Mouse (Mus musculus): Measurements from ENCODE around the gene Gm30302. TPM values are rescaled to one million over a fixed set of nuclear protein-coding genes. Genes with fewer than 3 reads are reported as not detected.

Gene Gm30302
- not detected in 2 replicates for polyA plus RNA-seq (2016; fragmentation: Nextera tagmentation; extraction: Ambion mirVana)

DNA sequence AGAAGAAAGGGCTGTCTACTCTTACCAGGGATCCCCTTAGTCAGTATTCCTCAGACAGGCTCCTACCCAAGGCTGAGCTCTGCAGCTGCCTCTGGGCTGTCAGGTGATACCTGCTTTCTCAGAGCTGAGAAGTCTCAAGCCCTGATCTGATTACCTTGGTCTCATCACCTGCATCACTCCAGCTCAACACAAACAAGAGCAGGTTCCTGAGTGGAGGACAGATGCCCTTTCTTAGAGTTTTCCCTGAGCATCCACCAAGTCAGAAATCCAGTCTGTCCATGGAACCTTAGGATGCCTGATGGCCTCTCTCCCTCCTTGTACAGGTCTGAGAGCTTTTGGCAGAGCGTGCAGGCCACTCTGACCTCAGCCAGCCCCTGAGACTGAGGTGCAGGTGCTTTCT, at the start of gene Gm30302:
TSS of gene Gm30302 (minus strand) at position 101 of the 400 bp plus-strand sequence.
- WGBS: 82% methylated on average over 1 of the region's 1 CpGs
- Histone ChIP-seq H3K4me2 (replicated peaks) (no peak within 1 kb of the TSS), H3K36me3 (no peaks in the 10 kb centered on the region)

DNA sequence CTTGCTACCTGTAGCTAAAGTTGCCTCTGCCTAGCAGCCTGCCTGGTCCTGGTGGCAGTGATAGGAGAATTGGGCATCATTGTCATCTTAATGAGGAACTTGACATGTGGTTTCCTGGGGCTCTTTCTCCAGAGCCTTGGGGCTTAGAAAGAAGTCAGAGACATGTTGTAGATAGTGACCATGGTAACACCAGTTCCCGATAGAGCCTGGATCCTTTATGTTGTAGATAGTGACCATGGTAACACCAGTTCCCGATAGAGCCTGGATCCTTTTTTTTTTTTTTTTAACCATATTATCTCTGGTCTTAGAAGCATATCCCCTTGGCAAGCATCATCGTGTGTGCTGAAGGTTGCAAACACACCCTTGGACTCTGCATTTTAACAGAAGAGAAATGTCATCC, 48.0 kb upstream of the Gm30302 start:
- H3K4me2 ChIP-seq (replicated peaks): no peak overlapping the region
- H3K27me3 ChIP-seq: no peaks in the 10 kb centered on the region
- no peaks in the 10 kb centered on the region for H3K36me3 ChIP-seq
- no peak overlapping the region for H3K4me3 ChIP-seq
- H3K9ac ChIP-seq: no peak overlapping the region
- H3K27ac ChIP-seq: no peak overlapping the region
- WGBS: 76% methylated on average over 3 of the region's 3 CpGs
- ATAC-seq (ENCODE audit: insufficient number of reproducible peaks, insufficient read depth, low FRiP score, low TSS enrichment): no peak
- peaks cover 6% of the 10 kb centered on the region; the same call in 1 of the 2 replicates for H3K9me3 ChIP-seq
- no peaks in the 10 kb centered on the region for H3K4me1 ChIP-seq

More for the DNA sequence above, at the start of gene Gm30302:
- H3K4me3 ChIP-seq: no peak within 1 kb of the TSS
- H3K9me3 ChIP-seq: no peaks in the 10 kb centered on the region
- H3K27ac ChIP-seq: no peak within 1 kb of the TSS
- no peak for ATAC-seq (ENCODE audit: insufficient number of reproducible peaks, insufficient read depth, low FRiP score, low TSS enrichment)
- no peak within 1 kb of the TSS for H3K9ac ChIP-seq
- no peaks in the 10 kb centered on the region for H3K27me3 ChIP-seq
- no peaks in the 10 kb centered on the region for H3K4me1 ChIP-seq

DNA sequence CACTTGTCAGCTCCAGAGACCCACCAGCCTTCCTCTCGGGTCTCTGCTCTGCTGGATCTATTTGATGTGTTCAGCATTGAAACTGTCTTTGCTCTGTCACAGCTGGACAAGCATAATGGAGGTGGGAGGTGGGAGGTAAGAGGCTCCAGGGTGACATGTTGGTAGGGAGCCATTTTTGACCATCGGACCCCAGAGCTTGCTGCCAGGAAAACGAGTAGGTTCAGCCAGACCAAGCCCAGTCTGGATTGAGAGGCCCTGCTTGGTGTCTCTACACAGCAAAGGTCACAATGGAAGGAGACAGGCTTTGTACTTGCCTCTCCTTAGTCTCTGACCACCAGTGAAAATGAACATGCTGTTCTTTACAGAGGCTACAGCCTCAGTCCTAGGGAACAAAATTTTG, 47.3 kb upstream of the Gm30302 start:
- Histone ChIP-seq H3K4me1 (no peaks in the 10 kb centered on the region), H3K27me3 (no peaks in the 10 kb centered on the region), H3K4me3 (no peak overlapping the region), H3K36me3 (no peaks in the 10 kb centered on the region), H3K4me2 (replicated peaks) (no peak overlapping the region), H3K9ac (no peak overlapping the region), H3K27ac (no peak overlapping the region), H3K9me3 (peaks cover 8% of the 10 kb centered on the region; the same call in 1 of the 2 replicates)
- no peak for ATAC-seq (ENCODE audit: insufficient number of reproducible peaks, insufficient read depth, low FRiP score, low TSS enrichment)
- 74% methylated on average over 3 of the region's 3 CpGs for WGBS

DNA sequence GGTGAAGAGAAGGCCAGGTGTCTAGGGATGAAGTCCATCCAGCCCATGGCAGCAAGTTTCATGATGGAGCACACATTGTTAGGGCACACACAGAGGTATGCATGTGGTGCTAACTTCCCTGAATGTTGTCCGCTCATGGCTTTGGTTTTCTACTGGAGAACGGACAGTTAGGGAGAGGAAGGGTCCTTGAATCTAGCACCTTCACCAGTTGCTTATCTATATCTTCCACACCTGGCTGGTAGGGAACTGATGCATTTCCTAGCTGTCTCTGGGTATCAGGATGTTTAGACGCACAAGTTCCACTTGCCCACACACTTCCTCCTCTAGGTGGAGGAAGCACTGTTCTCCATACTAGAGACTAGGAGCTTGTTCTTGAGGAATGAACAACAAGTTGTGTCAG, 46.9 kb upstream of the Gm30302 start:
- Histone ChIP-seq H3K4me2 (replicated peaks) (no peak overlapping the region), H3K27ac (no peak overlapping the region), H3K36me3 (no peaks in the 10 kb centered on the region), H3K4me1 (no peaks in the 10 kb centered on the region), H3K9ac (no peak overlapping the region), H3K9me3 (peaks cover 9% of the 10 kb centered on the region; the same call in 1 of the 2 replicates), H3K4me3 (no peak overlapping the region), H3K27me3 (no peaks in the 10 kb centered on the region)
- ATAC-seq (ENCODE audit: insufficient number of reproducible peaks, insufficient read depth, low FRiP score, low TSS enrichment): no peak
- 90% methylated on average over 3 of the region's 3 CpGs for WGBS

DNA sequence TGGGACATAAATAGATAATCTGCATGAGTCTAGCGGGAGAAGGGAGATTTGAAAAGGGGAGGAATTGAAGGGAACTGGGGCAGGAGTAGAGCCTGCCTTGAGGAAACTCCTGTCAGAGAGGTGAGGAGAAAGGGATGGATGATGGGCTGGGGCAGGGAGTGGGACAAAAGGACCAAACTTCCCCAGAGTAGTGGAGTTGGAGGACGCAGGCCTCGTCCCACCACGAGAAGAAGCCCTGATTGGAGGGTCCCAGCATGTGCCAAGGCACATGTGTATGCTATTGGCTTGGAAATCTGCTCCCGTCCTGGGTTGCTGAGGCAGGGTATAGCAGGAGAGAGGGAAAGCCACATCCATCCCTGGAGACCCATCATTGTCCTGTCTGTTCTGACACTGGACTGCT, 45.3 kb upstream of the Gm30302 start:
- Histone ChIP-seq H3K4me1 (no peaks in the 10 kb centered on the region), H3K27ac (no peak overlapping the region), H3K4me3 (no peak overlapping the region), H3K9ac (no peak overlapping the region), H3K4me2 (replicated peaks) (no peak overlapping the region), H3K36me3 (no peaks in the 10 kb centered on the region), H3K27me3 (no peaks in the 10 kb centered on the region), H3K9me3 (peaks cover 9% of the 10 kb centered on the region; the same call in 1 of the 2 replicates)
- no peak for ATAC-seq (ENCODE audit: insufficient number of reproducible peaks, insufficient read depth, low FRiP score, low TSS enrichment)
- 81% methylated on average over 5 of the region's 5 CpGs for WGBS

DNA sequence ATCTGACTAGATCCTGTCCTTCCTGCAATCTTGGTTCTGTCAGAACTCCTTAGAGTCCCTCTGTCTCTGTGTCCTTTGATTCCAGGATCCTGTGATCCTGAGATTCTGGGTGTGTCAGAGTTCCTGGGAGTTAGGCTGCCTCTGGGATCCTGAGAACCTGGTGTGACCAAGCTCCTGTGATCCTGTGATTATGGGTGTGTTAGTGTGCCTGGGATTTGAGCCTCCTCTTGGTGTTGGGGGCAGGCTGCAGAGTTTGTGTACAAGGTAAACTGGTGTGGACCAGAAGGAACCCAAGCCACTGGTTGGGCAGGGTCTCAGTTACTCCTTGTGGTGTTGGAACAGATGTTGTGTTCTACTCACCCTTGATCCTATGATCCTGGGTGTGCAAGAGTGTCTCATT, 42.4 kb upstream of the Gm30302 start:
- Histone ChIP-seq H3K4me2 (replicated peaks) (no peak overlapping the region), H3K9me3 (peaks cover 9% of the 10 kb centered on the region; the same call in 1 of the 2 replicates), H3K36me3 (no peaks in the 10 kb centered on the region), H3K27ac (no peak overlapping the region), H3K27me3 (no peaks in the 10 kb centered on the region), H3K4me1 (no peaks in the 10 kb centered on the region), H3K9ac (no peak overlapping the region), H3K4me3 (no peak overlapping the region)
- no peak for ATAC-seq (ENCODE audit: insufficient number of reproducible peaks, insufficient read depth, low FRiP score, low TSS enrichment)

DNA sequence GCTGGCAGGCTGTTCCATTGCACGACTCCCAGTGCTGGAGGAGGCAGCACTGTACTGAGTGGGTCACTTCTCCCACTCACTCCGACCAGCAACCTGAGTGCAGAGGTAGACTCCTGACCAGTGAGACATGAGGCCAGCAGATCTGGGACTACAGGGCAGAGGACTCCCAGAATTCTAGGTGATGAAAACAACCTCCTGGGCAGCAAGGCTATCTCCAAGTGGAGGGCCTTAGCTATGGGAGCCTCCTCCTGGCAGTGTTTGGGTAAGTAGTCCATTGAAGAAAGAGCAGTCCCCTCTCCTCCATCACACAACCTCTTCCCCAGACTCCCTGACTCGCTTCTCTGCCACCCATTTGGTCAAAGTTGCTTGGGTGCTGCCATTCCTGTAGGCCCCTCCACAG, 31.6 kb upstream of the Gm30302 start:
- no peak overlapping the region for H3K9ac ChIP-seq
- H3K4me1 ChIP-seq: no peaks in the 10 kb centered on the region
- H3K4me2 ChIP-seq (replicated peaks): no peak overlapping the region
- H3K27me3 ChIP-seq: no peaks in the 10 kb centered on the region
- no peak for ATAC-seq (ENCODE audit: insufficient number of reproducible peaks, insufficient read depth, low FRiP score, low TSS enrichment)
- H3K9me3 ChIP-seq: no peaks in the 10 kb centered on the region
- H3K4me3 ChIP-seq: no peak overlapping the region
- no peaks in the 10 kb centered on the region for H3K36me3 ChIP-seq
- WGBS: 78% methylated on average over 3 of the region's 3 CpGs
- H3K27ac ChIP-seq: no peak overlapping the region

DNA sequence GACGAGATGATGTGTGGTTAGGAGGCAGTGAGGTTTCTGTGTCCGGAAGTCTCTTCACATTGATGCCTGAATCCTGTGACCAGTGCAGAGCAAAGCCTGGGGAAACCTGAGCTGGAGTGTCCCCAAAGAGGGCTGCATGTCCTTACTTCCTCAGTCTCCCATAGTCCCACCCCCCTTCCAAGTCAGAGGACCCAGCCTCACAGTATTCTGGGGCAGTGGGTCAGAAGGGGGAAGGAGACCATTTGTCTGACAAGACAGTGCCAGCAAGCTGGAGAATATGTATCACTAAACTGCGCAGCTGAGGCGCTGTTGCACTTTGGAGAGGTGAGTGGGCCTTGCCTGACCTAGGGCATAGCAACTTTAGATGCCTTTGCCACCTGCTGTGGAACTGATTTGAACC, 26.5 kb upstream of the Gm30302 start:
- H3K4me1 ChIP-seq: no peaks in the 10 kb centered on the region
- ATAC-seq (ENCODE audit: insufficient number of reproducible peaks, insufficient read depth, low FRiP score, low TSS enrichment): no peak
- H3K36me3 ChIP-seq: no peaks in the 10 kb centered on the region
- H3K9me3 ChIP-seq: no peaks in the 10 kb centered on the region
- no peak overlapping the region for H3K9ac ChIP-seq
- 88% methylated on average over 4 of the region's 4 CpGs for WGBS
- no peaks in the 10 kb centered on the region for H3K27me3 ChIP-seq
- H3K4me3 ChIP-seq: no peak overlapping the region
- no peak overlapping the region for H3K27ac ChIP-seq
- H3K4me2 ChIP-seq (replicated peaks): no peak overlapping the region

DNA sequence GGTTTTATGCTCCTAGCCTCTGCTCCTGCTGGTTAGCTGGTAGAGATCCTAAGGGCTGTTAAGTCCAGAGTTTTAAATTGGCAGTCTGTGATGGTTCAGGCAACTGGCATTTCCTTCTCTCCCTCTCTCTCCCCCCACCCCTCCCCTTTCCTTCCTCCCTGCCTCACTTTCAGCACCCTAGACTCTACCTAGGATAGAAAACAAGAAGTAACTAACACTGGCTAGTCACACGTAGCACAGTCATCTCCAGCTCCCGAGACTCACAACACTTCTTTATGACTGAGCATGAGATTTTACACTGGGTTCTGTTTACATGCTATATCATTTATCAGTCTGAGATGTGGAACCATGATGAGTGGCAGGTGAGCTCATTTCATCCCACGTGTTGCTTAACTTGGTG, 16.2 kb upstream of the Gm30302 start:
- ATAC-seq (ENCODE audit: insufficient number of reproducible peaks, insufficient read depth, low FRiP score, low TSS enrichment): no peak
- H3K36me3 ChIP-seq: no peaks in the 10 kb centered on the region
- no peak overlapping the region for H3K9ac ChIP-seq
- H3K4me3 ChIP-seq: no peak overlapping the region
- 76% methylated on average over 3 of the region's 3 CpGs for WGBS
- no peaks in the 10 kb centered on the region for H3K4me1 ChIP-seq
- H3K27ac ChIP-seq: no peak overlapping the region
- H3K9me3 ChIP-seq: peaks cover 12% of the 10 kb centered on the region; the same call in 1 of the 2 replicates
- no peak overlapping the region for H3K4me2 ChIP-seq (replicated peaks)
- H3K27me3 ChIP-seq: no peaks in the 10 kb centered on the region

DNA sequence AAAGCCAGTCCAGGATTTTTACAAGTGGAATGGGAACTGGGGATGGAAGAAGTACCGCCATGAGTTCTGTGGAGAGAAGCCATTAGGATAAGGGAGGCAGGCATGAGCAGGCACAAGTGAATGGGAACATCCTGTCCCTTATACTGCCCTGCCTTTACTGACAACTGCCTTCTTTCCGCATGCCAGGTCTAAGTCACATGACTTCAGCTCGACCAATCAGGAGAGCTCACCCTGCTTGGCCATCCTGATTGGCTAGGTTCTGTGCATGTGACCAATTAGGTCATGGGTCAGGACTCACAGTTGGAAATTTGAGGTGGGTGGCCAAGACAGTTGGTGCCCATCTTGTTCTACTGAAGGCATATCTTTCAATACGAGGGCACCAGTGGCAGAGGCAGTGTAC, 15.6 kb upstream of the Gm30302 start:
- Histone ChIP-seq H3K27me3 (no peaks in the 10 kb centered on the region), H3K9me3 (peaks cover 12% of the 10 kb centered on the region; the same call in 1 of the 2 replicates), H3K9ac (no peak overlapping the region), H3K27ac (no peak overlapping the region), H3K36me3 (no peaks in the 10 kb centered on the region), H3K4me2 (replicated peaks) (no peak overlapping the region), H3K4me3 (no peak overlapping the region), H3K4me1 (no peaks in the 10 kb centered on the region)
- no peak for ATAC-seq (ENCODE audit: insufficient number of reproducible peaks, insufficient read depth, low FRiP score, low TSS enrichment)
- 84% methylated on average over 4 of the region's 4 CpGs for WGBS

DNA sequence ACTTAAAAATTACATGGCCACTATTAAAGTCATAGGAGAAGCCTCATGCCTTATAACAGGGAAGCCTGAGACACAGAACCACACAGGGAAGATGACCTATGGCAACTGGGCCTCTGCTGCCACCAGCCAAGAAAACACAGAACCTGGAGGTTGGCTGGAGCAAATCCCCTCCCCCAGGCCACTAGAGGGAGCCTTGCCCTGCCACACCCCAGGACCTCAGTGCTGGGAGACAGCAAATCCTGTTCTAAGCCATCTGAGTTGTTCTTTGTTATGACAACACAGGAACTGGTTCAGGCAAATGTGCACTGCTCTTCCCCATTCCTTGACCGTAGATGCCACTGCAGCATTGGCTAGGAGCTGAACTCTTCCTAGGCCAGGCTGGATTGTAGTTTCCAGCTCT, 8.3 kb upstream of the Gm30302 start:
- Histone ChIP-seq H3K4me3 (no peak overlapping the region), H3K4me1 (no peaks in the 10 kb centered on the region), H3K27me3 (no peaks in the 10 kb centered on the region), H3K4me2 (replicated peaks) (no peak overlapping the region), H3K9ac (no peak overlapping the region), H3K36me3 (no peaks in the 10 kb centered on the region), H3K9me3 (no peaks in the 10 kb centered on the region), H3K27ac (no peak overlapping the region)
- 77% methylated on average over 1 of the region's 1 CpGs for WGBS
- no peak for ATAC-seq (ENCODE audit: insufficient number of reproducible peaks, insufficient read depth, low FRiP score, low TSS enrichment)

DNA sequence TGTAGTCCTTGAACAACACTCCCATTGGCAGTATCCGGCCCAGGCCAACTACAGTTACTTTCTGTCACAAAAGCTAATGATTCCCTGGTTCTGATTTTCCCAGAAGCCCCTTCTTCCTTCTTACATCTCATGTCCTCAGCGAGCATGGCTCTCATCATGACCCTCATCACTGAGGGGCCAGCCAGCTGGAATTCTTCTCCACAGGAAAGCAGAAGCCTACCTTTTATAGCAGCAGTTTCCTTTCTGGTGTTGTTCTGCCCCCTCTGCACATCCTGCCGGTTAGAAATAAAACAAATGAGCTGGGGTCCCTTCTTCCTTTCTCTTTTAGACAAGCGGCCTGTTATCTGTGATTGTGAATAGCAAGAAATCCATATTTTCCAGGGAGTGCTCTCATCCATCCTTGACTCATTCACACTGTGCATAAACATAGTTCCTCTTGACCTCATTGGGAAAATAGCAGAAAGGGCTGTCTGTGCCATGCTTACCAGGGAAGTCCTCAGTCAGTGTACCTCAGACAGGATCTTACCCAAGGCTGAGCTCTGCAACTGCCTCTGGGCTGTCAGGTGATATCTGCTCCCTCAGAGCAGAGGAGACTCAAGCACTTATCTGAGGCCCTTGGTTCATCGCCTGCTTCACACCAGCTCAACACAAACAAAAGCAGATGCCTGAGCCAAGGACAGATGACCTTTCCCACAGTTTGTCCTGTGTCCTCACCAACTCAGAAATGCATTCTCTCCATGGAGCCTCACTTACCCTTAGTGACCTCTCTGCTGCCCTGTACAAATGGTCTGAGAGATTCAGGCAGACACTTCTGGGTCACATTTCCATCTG, 10.0 kb downstream of the Gm30302 start:
- no peaks in the 10 kb centered on the region for H3K27me3 ChIP-seq
- no peak for ATAC-seq (ENCODE audit: insufficient number of reproducible peaks, insufficient read depth, low FRiP score, low TSS enrichment)
- H3K27ac ChIP-seq: 0 out of 2 replicates have a peak overlapping the region, but pooled peaks have one; percentile 17
- no peaks in the 10 kb centered on the region for H3K9me3 ChIP-seq
- no peak overlapping the region for H3K4me3 ChIP-seq
- no peak overlapping the region for H3K4me2 ChIP-seq (replicated peaks)
- no peaks in the 10 kb centered on the region for H3K36me3 ChIP-seq
- 61% methylated on average over 5 of the region's 5 CpGs for WGBS
- H3K4me1 ChIP-seq: no peaks in the 10 kb centered on the region
- no peak overlapping the region for H3K9ac ChIP-seq
